Mouse (Mus musculus) right cerebral cortex, postnatal 14 days (tissue): ENCODE data around the gene Cpsf6.
"Not testable (repeated sequence)": the region's sequence is repeated elsewhere in the genome, so short reads cannot be mapped to it uniquely, and the experiment has no call there.

ENCODE experiments used
- DNase-seq: peaks from one replicate; pipeline ENCODE4 v3.0.0; 2022

The Cpsf6 gene

GRCm38 (mm10) chr10:117399196-117399595 lies 19.4 kb upstream of the Cpsf6 start:
- no peak for DNase-seq

- no peak for DNase-seq
Observed at GRCm38 (mm10) chr10:117398044-117398780, 18.4 kb upstream of the Cpsf6 start.

- DNase-seq: peak; percentile 37
Observed at GRCm38 (mm10) chr10:117397106-117397625, 17.4 kb upstream of the Cpsf6 start.

GRCm38 (mm10) chr10:117396386-117397048 lies 16.7 kb upstream of the Cpsf6 start:
- no peak for DNase-seq

GRCm38 (mm10) chr10:117395801-117396200 lies 16.0 kb upstream of the Cpsf6 start:
- no peak for DNase-seq

DNA sequence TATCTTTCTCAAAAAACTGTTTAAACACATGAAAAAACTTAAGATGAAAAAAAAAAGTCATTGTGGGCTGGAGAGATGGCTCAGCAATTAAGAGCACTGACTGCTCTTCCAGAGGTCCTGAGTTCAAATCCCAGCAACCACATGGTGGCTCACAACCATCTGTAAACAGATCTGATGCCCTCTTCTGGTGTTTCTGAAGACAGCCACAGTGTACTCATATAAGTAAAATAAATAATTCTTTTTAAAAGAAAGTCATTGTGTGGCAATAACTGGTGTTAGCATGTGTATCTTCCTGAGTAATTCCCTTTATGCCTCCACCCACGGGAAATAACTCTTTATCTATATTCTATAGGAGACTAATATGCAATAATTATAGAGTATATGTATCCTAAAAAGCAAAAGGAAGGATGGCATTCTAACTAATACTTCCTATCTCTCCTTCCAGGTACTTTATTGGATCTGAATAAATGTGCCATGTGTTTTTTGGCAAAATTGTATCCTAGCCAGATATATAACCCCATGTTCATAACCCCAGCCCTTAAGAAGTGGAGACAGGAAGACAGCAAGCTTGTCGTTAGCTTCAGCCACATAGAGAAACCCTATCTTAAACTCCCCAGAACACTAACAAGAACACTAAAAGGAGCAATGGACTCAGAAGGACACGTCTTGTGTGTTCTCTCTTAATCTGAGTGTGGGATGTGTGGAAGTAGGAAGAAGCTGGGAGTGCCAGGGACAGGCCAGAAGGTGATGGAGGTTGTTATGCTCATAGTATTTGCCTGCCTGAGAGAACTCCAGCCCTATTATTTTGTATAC lies 15.1 kb upstream of the Cpsf6 start:
- DNase-seq: no peak

- no peak for DNase-seq
Observed at GRCm38 (mm10) chr10:117393891-117394395, 14.1 kb upstream of the Cpsf6 start.

DNA sequence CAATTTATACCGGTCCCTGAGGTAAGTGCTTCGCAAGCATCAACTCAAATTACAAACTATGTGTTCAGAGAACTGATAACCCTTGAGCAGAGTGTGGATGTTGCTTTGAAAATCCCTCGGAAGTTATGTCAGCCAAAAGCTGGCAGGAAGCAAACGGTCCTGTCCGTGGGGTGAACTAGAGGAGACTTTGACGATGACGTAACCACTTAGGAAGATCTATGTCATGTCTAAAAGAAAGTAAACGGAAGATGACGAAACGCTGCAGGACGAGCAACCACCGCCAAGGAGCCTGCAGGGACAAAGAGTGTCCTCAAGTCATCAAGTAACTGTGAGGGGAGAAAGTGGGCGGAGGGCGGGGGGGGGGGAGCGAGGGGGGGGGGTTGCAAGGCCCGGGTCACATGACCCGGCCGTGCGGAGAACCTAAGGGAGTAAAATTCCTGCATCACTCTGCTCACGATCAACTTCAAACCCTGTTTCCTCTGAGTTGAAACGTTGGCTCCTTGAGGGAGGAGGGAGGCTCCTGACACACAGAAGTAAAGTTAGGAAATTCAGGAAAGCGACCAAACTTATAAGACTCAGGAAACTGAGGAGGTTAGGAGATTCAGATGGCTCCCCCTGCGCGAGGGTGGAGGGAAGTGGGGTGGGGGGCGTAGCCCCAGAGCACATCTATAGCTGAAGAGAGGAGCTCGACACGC lies 13.5 kb upstream of the Cpsf6 start:
- no peak for DNase-seq

DNA sequence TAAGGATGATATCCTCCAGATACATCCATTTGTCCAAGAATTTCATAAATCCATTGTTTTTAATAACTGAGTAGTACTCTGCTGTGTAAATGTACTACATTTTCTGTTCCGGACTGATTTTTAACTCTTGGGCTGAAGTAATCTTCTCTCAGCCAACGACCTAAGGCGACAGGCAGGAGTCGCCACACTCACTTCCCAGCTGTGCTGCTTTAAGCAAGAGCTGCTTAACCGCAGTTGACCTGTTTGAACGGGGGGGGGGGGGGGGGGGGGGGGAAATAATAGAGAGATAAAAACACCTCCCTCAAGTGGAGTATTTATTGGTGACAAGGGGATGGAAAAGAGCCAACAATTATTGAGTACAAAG lies 13.0 kb upstream of the Cpsf6 start:
- no peak for DNase-seq

- DNase-seq: not testable (repeated sequence)
Observed at GRCm38 (mm10) chr10:117392397-117392796, 12.6 kb upstream of the Cpsf6 start.

DNA sequence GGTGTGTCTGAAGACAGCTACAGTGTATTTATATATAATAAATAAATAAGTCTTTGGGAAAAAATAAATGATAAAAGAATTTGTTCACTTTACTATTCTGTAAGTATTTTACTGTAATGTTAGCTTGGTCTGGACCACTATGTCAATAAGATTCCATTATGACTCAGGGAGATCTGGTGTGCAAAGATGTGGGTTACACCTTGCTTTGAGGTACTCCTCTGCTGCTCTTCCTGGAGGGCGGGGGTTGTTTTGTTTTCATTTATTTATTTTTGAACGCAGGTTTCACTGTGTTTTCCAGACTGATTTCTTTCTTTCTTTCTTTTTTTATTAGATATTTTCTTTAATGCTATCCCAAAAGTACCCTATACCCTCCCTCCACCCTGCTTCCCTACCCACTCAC lies 12.0 kb upstream of the Cpsf6 start:
- DNase-seq: no peak

DNA sequence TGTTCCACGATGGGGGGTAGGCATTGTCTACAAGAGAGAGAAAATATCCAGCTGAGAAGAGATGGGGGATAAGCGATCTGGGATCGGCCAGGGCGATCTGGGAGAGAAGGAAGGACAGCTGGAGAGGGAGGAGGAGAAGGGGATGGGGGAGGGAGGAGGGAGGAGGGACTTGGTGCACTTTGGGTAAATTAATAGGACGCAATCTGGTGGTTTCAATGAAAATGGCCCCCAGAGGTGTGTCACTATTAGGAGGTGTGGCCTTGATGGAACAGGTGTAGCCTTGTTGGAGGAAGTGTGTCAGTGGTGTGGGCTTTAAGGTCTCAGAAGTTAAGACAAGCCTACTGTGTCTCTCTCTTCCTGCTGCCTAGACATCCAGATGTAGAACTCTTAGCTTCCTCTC lies 11.2 kb upstream of the Cpsf6 start:
- DNase-seq: no peak

DNA sequence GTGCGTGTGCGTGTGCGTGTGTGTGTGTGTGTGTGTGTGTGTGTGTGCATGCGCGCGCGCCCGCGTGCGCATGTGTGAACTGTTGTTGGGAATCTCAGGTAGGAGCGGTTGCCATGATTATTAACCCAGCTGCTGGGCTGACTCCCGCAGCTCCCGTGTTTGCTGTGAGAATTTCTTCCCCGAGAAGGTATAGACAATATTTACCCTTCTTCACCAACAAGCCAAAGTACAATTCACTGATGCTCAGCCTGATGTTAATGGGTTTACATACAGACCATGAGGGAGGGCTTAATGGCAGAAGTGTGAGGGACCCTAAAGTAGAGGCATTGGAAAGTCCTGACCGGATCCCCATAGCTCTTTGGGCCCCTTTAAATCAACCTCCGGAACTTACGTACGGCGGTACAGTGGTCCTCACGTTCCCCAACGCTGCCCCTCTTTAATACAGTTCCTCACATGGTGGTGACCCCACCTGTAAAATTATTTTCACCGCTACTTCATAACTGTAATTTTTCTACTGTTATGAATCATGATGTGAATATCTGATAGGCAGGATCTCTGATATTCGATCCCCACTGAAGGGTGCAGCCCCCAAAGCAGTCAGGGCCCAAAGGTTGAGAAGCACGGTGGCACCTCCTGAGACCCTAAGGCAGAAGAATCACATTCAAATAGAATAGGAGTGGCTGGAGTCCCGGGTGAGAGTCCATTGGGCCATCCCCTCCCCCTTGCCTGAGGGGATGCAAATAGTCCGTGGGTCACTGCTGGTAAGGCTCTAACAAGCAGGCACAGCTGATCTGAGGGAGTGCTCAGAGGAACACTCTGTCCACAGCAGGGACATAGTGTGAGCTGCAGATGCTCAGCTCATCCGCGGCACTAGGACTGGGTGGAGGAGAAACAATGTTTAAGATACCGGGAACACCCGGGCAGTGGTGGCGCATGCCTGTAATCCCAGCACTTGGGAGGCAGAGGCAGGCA lies 10.4 kb upstream of the Cpsf6 start:
- DNase-seq: no peak

DNA sequence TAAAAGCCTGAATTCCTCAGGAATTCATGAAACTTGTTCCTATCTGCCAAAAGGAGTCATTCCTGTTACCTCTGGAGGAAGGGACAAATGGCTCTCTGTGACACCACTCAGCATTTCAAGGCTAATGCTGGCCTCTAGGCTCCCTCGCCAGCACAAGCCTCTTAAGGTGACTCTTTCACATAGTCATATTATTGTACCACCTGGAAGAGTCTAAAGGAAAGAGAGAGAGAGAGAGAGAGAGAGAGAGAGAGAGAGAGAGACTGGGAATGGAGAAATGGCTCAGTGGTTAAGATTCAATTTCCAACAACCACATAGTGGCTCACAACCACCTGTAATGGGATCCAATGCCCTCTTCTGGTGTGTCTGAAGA lies 9.5 kb upstream of the Cpsf6 start:
- DNase-seq: no peak

- DNase-seq: no peak
Observed at GRCm38 (mm10) chr10:117388637-117389370, 9.0 kb upstream of the Cpsf6 start.

GRCm38 (mm10) chr10:117387961-117388636 lies 8.3 kb upstream of the Cpsf6 start:
- DNase-seq: not testable (repeated sequence)

GRCm38 (mm10) chr10:117386981-117387380 lies 7.2 kb upstream of the Cpsf6 start:
- DNase-seq: no peak

GRCm38 (mm10) chr10:117386261-117386660 lies 6.4 kb upstream of the Cpsf6 start:
- no peak for DNase-seq

DNA sequence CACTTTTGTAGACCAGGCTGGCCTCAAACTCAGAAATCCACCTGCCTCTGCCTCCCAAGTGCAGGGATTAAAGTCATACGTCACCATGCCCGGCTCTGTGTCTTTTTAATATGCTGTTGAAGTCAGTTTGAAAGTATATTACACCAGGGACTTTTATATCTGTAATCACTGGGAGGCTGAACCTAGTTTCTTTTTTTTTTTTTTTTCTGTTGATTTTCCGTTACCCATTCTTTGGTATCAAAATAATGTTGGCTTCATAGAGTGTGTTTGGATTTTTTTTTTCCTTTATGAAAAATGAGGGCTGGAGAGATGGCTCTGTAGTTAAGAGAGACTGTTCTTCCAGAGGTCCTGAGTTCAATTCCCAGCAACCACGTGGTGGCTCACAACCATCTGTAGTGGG lies 5.6 kb upstream of the Cpsf6 start:
- DNase-seq: no peak

- no peak for DNase-seq
Observed at GRCm38 (mm10) chr10:117385086-117385430, 5.2 kb upstream of the Cpsf6 start.
